Mouse (Mus musculus): Measurements from ENCODE around the gene Hmgxb4. TPM values are rescaled to one million over a fixed set of nuclear protein-coding genes. Genes with fewer than 3 reads are reported as not detected.

The Hmgxb4 gene
- total and polyA plus RNA-seq, 2 experiments from 2014 or later, result 24.7 to 66.9 TPM

GRCm38 (mm10) chr8:75032961-75033360 is 39.8 kb downstream of the Hmgxb4 start:
- H3K4me3 ChIP-seq (ENCODE audit: low read length), result peak overlapping the region; percentile 42
- no peaks in the 10 kb centered on the region for H3K9me3 ChIP-seq (ENCODE audit: low read length)
- peak overlapping the region; percentile 85; the same call in 1 of the 2 replicates for H3K27ac ChIP-seq
- ATAC-seq (no peak), DNase-seq (ENCODE audit: low spot score) (no peak)
- 69% methylated on average over 5 of the region's 5 CpGs for WGBS
- TF ChIP-seq CTCF (IDR thresholded peaks at IDR 0.05; ENCODE audit: low read depth), result no peak
- H3K9ac ChIP-seq (replicated peaks; ENCODE audit: low read length), result peak overlapping the region; percentile 28
- peaks cover 17% of the 10 kb centered on the region; the same call in 1 of the 2 replicates for H3K36me3 ChIP-seq (ENCODE audit: insufficient read depth, low read length)
- peak overlapping the region; percentile 79 for H3K4me2 ChIP-seq (ENCODE audit: low read depth, low read length)
- no peaks in the 10 kb centered on the region for H3K27me3 ChIP-seq (ENCODE audit: insufficient read depth, low read length)
- H3K4me1 ChIP-seq (ENCODE audit: insufficient read depth, low read length), result no peaks in the 10 kb centered on the region

GRCm38 (mm10) chr8:75033511-75034243 is 40.5 kb downstream of the Hmgxb4 start, which contains the start of gene Tom1:
Tom1 (plus strand) TSS chr8:75033705.
- Histone ChIP-seq H3K4me3 (ENCODE audit: low read length) (peak within 1 kb of the TSS; percentile 42), H3K4me1 (ENCODE audit: insufficient read depth, low read length) (no peaks in the 10 kb centered on the region), H3K4me2 (ENCODE audit: low read depth, low read length) (peak within 1 kb of the TSS; percentile 79), H3K27me3 (ENCODE audit: insufficient read depth, low read length) (no peaks in the 10 kb centered on the region), H3K9me3 (ENCODE audit: low read length) (no peaks in the 10 kb centered on the region), H3K9ac (replicated peaks; ENCODE audit: low read length) (peak within 1 kb of the TSS; percentile 28), H3K36me3 (ENCODE audit: insufficient read depth, low read length) (peaks cover 11% of the 10 kb centered on the region; the same call in 1 of the 2 replicates), H3K27ac (peak within 1 kb of the TSS; percentile 85)
- WGBS, result 2% methylated on average over 62 of the region's 62 CpGs
- DNase-seq (ENCODE audit: low spot score) (peak; percentile 99), ATAC-seq (peak; percentile 99)
- no peak for TF ChIP-seq CTCF (IDR thresholded peaks at IDR 0.05; ENCODE audit: low read depth)

GRCm38 (mm10) chr8:75034285-75034684 is 41.1 kb downstream of the Hmgxb4 start:
- Histone ChIP-seq H3K27ac (peak overlapping the region; percentile 69), H3K4me2 (ENCODE audit: low read depth, low read length) (peak overlapping the region; percentile 79), H3K4me3 (ENCODE audit: low read length) (peak overlapping the region; percentile 42), H3K9ac (replicated peaks; ENCODE audit: low read length) (peak overlapping the region; percentile 28), H3K4me1 (ENCODE audit: insufficient read depth, low read length) (no peaks in the 10 kb centered on the region), H3K9me3 (ENCODE audit: low read length) (no peaks in the 10 kb centered on the region), H3K36me3 (ENCODE audit: insufficient read depth, low read length) (peaks cover 6% of the 10 kb centered on the region; the same call in 1 of the 2 replicates), H3K27me3 (ENCODE audit: insufficient read depth, low read length) (no peaks in the 10 kb centered on the region)
- ATAC-seq (no peak), DNase-seq (ENCODE audit: low spot score) (no peak)
- TF ChIP-seq CTCF (IDR thresholded peaks at IDR 0.05; ENCODE audit: low read depth), result no peak; the same call in 1 of the 2 replicates
- 2% methylated on average over 17 of the region's 17 CpGs for WGBS

- H3K36me3 ChIP-seq (ENCODE audit: insufficient read depth, low read length), result no peaks in the 10 kb centered on the region; the same call in 1 of the 2 replicates
- TF ChIP-seq CTCF (IDR thresholded peaks at IDR 0.05; ENCODE audit: low read depth), result no peak
- H3K4me3 ChIP-seq (ENCODE audit: low read length), result no peak overlapping the region
- H3K27ac ChIP-seq, result no peak overlapping the region
- no peak for DNase-seq (ENCODE audit: low spot score)
- H3K9ac ChIP-seq (replicated peaks; ENCODE audit: low read length), result no peak overlapping the region
- no peaks in the 10 kb centered on the region for H3K4me1 ChIP-seq (ENCODE audit: insufficient read depth, low read length)
- H3K27me3 ChIP-seq (ENCODE audit: insufficient read depth, low read length), result no peaks in the 10 kb centered on the region
- ATAC-seq, result no peak
- H3K9me3 ChIP-seq (ENCODE audit: low read length), result no peaks in the 10 kb centered on the region
- H3K4me2 ChIP-seq (ENCODE audit: low read depth, low read length), result no peak overlapping the region
These were observed 42.5 kb downstream of the Hmgxb4 start for GRCm38 (mm10) chr8:75035640-75036039.

GRCm38 (mm10) chr8:75038497-75038896 is 45.3 kb downstream of the Hmgxb4 start:
- DNase-seq (ENCODE audit: low spot score) (no peak), ATAC-seq (no peak)
- Histone ChIP-seq H3K27ac (no peak overlapping the region), H3K36me3 (ENCODE audit: insufficient read depth, low read length) (no peaks in the 10 kb centered on the region), H3K4me3 (ENCODE audit: low read length) (no peak overlapping the region), H3K4me2 (ENCODE audit: low read depth, low read length) (no peak overlapping the region), H3K9ac (replicated peaks; ENCODE audit: low read length) (0 out of 2 replicates have a peak overlapping the region, but pooled peaks have one; percentile 10), H3K9me3 (ENCODE audit: low read length) (no peaks in the 10 kb centered on the region), H3K4me1 (ENCODE audit: insufficient read depth, low read length) (no peaks in the 10 kb centered on the region), H3K27me3 (ENCODE audit: insufficient read depth, low read length) (no peaks in the 10 kb centered on the region)
- no peak for TF ChIP-seq CTCF (IDR thresholded peaks at IDR 0.05; ENCODE audit: low read depth)

GRCm38 (mm10) chr8:75039754-75040153 is 46.6 kb downstream of the Hmgxb4 start:
- no peak overlapping the region for H3K9ac ChIP-seq (replicated peaks; ENCODE audit: low read length)
- WGBS, result 76% methylated on average over 1 of the region's 1 CpGs
- ATAC-seq (no peak), DNase-seq (ENCODE audit: low spot score) (no peak)
- H3K4me3 ChIP-seq (ENCODE audit: low read length), result no peak overlapping the region
- TF ChIP-seq CTCF (IDR thresholded peaks at IDR 0.05; ENCODE audit: low read depth), result no peak
- H3K36me3 ChIP-seq (ENCODE audit: insufficient read depth, low read length), result no peaks in the 10 kb centered on the region
- no peak overlapping the region for H3K27ac ChIP-seq
- no peaks in the 10 kb centered on the region for H3K9me3 ChIP-seq (ENCODE audit: low read length)
- no peaks in the 10 kb centered on the region for H3K27me3 ChIP-seq (ENCODE audit: insufficient read depth, low read length)
- H3K4me1 ChIP-seq (ENCODE audit: insufficient read depth, low read length), result no peaks in the 10 kb centered on the region
- no peak overlapping the region for H3K4me2 ChIP-seq (ENCODE audit: low read depth, low read length)

GRCm38 (mm10) chr8:75042171-75042570 is 49.0 kb downstream of the Hmgxb4 start:
- Histone ChIP-seq H3K4me3 (ENCODE audit: low read length) (no peak overlapping the region), H3K9me3 (ENCODE audit: low read length) (no peaks in the 10 kb centered on the region), H3K9ac (replicated peaks; ENCODE audit: low read length) (no peak overlapping the region), H3K4me2 (ENCODE audit: low read depth, low read length) (no peak overlapping the region), H3K4me1 (ENCODE audit: insufficient read depth, low read length) (no peaks in the 10 kb centered on the region), H3K27ac (no peak overlapping the region), H3K27me3 (ENCODE audit: insufficient read depth, low read length) (no peaks in the 10 kb centered on the region), H3K36me3 (ENCODE audit: insufficient read depth, low read length) (no peaks in the 10 kb centered on the region)
- no peak for ATAC-seq
- DNase-seq (ENCODE audit: low spot score), result no peak
- TF ChIP-seq CTCF (IDR thresholded peaks at IDR 0.05; ENCODE audit: low read depth), result no peak
- 85% methylated on average over 2 of the region's 2 CpGs for WGBS

Measured in hindbrain, postnatal 0 days (tissue).